Mouse (Mus musculus) T-helper 17 cell (primary cell): Measurements from ENCODE around the gene Cav1.

Experiments used
- in situ Hi-C, 2 experiments: fragments of 300-600 bp; cut with MboI, MseI; formaldehyde crosslinking; loops; 1 replicate in 1 of 2; 2 replicates in 1 of 2; pipeline ENCODE4 v1.15.1; 2025; ENCODE audit warnings: high pct_unique_total_duplicates in 2 of 2

The Cav1 gene

GRCm38 (mm10) chr6:17316294-17317166 is 10.4 kb downstream of the Cav1 start:
- in situ Hi-C loops, result no loop called here

DNA sequence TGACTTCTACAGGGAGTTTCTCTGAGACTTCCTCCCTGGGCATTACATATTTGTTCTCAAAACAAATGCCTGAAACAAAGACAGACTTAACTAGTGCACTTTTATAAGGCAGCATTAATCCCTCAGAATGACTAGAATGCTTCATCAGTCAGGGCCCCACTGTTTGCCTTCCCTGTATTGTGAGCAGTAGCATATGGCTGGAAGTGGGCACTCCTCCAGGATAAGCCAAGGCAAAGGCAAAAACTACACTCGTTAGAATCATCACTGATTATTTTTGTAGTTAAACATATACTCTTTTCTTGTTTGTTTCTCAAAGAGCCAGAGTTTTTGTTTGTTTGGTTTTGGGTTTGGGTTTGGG is 11.0 kb downstream of the Cav1 start:
- in situ Hi-C loops, result no loop called here

DNA sequence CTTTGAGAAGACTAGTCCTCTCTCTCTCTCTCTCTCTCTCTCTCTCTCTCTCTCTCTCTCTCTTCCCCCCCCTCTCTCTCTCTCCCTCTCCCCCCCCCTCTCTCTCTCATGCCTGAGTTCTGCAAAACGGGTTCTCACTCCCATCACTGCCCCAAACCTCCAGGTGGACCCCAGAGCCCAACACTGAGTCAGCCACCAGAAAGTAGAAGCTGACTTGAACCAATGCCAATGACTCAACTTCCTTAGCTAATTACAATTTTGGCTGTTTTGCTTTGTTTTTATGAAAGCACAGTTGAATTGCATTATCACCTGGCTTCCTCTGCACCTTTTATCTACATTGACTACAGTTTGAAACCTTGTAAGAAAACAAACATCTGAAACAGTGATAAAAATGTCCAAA is 11.8 kb downstream of the Cav1 start:
- in situ Hi-C loops, result no loop called here

- in situ Hi-C loops, result no loop called here
Measured at GRCm38 (mm10) chr6:17321976-17322375, 15.8 kb downstream of the Cav1 start.

GRCm38 (mm10) chr6:17327216-17327615 is 21.1 kb downstream of the Cav1 start:
- in situ Hi-C loops, result no loop called here

DNA sequence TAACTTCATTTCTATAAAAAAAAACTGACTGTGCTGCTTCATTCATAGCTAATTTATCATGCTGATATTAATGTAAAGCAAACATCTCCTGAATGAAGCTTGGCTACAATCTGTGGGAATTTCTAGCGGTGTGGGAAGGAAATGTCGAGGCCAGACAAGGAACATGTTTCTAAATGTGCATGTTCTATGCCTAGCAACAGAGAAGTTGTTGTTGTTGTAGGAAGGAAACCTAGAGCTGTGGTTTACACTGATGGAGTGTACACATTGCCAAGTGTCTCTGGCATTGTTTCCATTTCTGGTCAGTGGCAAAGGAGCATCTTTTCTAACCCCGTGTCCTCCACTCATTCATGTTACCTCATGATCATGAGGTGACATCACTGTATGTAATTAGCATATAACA is 23.7 kb downstream of the Cav1 start:
- in situ Hi-C loops, result loop anchor here in 1 of 2 experiments (5.0 kb wide), 1 partner anchor 1478 kb away; no protein-coding TSS in a partner anchor

DNA sequence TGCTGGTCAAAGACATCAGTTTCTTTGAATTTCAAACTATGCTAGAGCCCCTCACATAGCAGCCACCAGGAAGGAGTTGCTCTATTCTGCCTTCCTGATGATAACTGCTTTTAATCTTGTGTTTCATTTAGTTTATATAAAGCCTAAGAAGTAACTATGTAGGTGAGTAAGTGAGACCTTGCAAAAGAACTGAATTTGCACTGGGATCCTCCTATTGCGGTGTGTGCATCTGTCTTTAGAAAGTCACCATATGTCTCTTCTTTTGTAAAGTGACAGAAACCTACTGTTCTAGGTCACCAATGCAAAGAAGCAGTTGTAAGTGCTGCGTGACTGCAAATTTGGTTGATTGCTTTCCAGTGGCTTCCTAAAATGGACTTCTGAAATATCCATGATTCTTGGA is 31.6 kb downstream of the Cav1 start:
- in situ Hi-C loops, result no loop called here

DNA sequence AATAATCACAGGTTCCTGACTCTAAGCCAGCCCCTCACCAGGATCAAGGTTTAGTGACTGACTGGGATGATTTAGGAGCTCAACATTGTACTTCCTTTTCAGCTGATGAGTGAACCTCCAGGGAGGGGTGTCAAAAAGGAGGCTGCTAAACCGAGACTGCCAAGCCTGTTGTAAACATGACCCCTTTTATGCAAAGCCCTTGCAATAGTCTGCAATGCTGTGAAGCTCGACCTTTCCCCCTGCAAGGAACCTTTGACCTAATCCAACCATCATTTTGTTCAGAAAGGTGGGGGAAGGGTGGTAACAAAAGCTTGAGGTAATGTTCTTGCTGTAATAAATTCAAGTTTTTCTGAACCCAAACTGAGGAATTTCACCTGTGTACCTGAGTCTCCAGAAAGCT is 34.3 kb downstream of the Cav1 start:
- in situ Hi-C loops, result no loop called here

GRCm38 (mm10) chr6:17348011-17348410 is 41.9 kb downstream of the Cav1 start:
- in situ Hi-C loops, result no loop called here

GRCm38 (mm10) chr6:17350803-17351202 is 44.7 kb downstream of the Cav1 start:
- in situ Hi-C loops, result no loop called here

- in situ Hi-C loops, result loop anchor here (5.0 kb wide), 2 partner anchors 252 to 332 kb away; no protein-coding TSS in a partner anchor
Measured at GRCm38 (mm10) chr6:17358896-17359690, 53.0 kb downstream of the Cav1 start.

- in situ Hi-C loops, result loop anchor here (5.0 kb wide), 2 partner anchors 225 to 230 kb away; no protein-coding TSS in a partner anchor
Measured at GRCm38 (mm10) chr6:17362771-17363170, 56.6 kb downstream of the Cav1 start.

- in situ Hi-C loops, result loop anchor here (5.0 kb wide), 2 partner anchors 224 to 229 kb away; no protein-coding TSS in a partner anchor
Measured at GRCm38 (mm10) chr6:17363446-17364179, 57.5 kb downstream of the Cav1 start.

DNA sequence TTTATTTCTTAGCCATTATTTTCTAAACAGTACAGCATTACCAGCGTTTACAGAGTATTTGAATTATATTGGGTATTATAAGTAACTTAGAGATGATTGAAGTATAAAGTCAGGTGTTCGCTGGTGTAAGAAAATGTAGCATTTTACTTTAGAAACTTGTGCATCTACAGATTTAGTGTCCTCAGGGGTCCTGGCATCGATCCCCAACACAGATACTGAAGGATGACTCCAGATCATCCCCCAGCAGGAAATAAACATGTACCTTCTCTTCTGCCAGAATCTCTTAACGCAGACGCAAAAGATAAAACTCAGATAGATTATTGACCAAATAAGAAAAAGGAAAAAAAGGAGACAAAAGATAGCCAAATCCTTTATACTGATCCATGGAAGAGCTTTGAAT is 68.2 kb downstream of the Cav1 start:
- in situ Hi-C loops, result loop anchor here in 1 of 2 experiments (10.0 kb wide), 1 partner anchor 490 kb away; no protein-coding TSS in a partner anchor

DNA sequence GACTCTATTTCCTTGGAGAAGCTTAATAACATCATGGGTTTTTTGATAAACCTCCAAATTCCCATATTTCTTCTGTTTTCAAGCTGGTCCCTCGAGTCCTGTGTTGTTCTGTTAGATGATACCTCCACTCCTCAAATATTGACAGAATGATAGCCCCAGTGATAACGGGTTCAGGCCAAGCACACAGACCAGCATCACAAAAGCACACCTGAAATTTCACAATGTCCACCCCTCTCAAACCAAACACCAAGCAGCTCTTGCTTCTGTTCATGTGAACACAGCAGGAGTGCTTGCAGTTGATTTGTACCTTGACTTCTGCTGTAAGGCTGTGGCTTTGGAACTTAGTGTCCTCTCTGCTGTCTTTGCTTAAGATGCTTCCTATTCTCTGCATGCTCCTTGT is 71.2 kb downstream of the Cav1 start:
- in situ Hi-C loops, result loop anchor here in 1 of 2 experiments (10.0 kb wide), 1 partner anchor 493 kb away; no protein-coding TSS in a partner anchor

- in situ Hi-C loops, result no loop called here
Measured at GRCm38 (mm10) chr6:17380102-17380501, 74.0 kb downstream of the Cav1 start.

GRCm38 (mm10) chr6:17381690-17382089 is 75.6 kb downstream of the Cav1 start:
- in situ Hi-C loops, result no loop called here

GRCm38 (mm10) chr6:17385531-17385930 is 79.4 kb downstream of the Cav1 start:
- in situ Hi-C loops, result no loop called here

GRCm38 (mm10) chr6:17387991-17388710 is 82.0 kb downstream of the Cav1 start:
- in situ Hi-C loops, result no loop called here
